Mouse (Mus musculus) gastrocnemius, postnatal 25 days (tissue): ENCODE results near the gene Lrriq4. TPM values are rescaled to one million over a fixed set of nuclear protein-coding genes. Genes with fewer than 3 reads are reported as not detected.
"Not testable (repeated sequence)": the region's sequence is repeated elsewhere in the genome, so short reads cannot be mapped to it uniquely, and the experiment has no call there.

ENCODE experiments used
- DNase-seq: peaks from one replicate; pipeline ENCODE4 v3.0.0; 2022
- total RNA-seq, 2 experiments: library from RNA; stranded (reverse); gene quantifications; 1 replicate in 1 of 2; 2 replicates in 1 of 2; pipeline ENCODE4 v1.2.3; 2021

Gene Lrriq4
- total RNA-seq, 2 experiments from 2014 or later = not detected

DNA sequence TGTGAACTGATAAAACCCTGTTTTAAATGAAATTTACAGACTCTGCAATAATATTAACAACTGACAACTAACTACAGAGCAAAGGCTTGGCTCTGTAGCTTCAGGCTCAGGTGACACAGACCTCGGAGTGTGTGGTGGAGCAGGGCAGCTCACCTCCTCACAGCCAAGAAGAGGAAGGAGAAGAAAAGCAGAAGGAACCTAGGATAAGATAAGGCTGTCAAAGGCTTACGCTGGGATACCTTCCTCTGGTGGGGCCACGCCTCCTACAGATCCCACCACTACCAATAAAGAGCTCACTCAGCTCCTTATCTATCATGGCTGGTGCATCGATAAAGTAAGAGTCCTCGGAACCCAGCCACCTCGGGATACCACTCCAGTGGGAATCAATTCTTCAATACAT is 38.9 kb downstream of the Lrriq4 start:
- DNase-seq = no peak

DNA sequence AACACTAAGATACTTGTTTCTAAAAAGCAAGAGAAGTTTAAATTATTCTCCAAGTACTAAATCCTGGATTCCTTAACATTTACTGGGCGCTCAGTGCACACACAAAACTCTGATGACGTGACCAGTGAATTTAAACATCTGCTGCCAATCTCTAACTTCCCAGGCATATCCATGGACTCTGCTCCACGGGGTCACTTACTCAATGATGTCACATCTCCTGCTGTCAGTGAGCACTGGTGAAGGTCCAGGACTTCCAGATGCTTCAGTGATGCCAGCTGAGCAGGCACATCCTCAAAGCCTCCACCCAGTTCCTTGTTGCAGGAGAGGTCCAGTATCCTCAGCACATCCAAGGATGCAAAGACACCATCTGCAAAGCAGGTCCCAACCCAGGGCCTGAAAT is 42.9 kb downstream of the Lrriq4 start:
- no peak for DNase-seq

DNA sequence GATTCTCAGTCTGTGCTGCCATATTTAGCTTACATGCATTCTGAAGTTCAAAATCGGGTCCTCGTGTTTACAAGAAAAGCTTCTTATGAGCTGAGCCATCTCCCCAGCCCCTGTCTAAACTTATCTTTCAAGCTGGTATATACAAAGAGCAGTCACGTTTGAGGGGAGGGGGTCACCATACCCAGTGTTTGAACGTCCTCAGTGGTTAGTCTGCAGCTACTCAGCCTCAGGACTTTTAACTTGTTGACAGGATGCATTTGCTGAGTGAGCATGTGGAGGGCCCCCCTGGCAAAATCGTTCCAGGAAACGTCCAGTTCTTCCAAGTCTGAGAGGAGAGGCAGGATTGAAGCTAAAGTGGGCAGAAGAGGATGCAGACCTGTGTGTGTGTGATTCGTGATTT is 46.7 kb downstream of the Lrriq4 start:
- DNase-seq = no peak

DNA sequence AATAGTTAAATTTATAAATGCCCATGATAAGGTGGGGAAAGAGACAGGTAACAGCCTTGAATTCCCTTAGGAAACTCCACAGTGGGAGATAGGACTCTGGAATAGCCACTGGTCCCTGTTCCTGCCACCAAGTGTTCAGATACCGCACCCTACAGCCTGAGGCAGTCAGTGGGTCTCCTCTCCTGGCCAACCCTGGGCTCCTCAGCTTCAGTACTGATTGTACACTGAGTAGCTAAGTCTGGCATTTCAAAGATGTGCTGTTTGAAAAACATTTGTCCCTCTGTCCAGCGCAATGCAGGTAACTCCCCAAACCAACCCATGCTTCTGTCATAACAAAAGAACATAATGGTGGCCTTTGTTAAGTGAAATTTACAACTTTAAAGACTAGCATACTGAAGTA is 51.4 kb downstream of the Lrriq4 start:
- DNase-seq = no peak

DNA sequence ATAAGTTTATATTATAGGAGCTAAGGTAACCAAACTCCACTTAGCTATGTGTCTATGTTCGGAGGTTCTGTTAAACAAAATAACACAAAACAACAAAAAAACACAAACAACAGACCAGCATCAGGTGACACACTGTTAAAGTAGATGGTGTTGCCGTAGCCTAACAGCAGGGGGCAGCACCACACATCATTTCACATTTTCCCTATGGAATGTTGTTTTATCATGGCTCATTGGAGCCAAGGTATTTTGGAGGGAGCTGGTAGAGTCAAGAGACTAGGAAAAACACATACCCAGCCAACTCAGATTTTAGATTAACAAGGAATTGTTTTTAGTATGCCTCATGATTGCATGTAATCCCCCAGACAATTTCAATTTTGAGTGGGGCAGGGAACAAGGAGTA is 52.0 kb downstream of the Lrriq4 start:
- no peak for DNase-seq

DNA sequence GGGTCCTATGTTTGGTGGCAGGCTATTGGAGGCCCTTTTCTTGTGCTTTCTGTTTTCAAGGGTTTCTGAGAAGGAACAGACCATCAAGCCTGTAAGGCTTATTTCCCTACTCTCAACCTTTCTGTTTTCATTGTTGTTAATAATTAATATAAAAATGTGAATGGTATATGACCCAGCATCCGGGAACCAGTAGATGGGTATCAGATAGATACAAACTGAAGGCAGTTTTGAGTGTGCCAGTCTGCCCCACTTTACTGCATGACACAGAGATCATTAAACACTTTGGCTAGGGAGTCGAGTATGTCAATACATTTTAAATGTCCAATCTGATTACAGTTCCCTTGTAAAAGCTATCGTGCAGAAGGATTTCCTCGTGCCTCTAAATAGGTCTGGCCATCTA is 53.6 kb downstream of the Lrriq4 start:
- no peak for DNase-seq

DNA sequence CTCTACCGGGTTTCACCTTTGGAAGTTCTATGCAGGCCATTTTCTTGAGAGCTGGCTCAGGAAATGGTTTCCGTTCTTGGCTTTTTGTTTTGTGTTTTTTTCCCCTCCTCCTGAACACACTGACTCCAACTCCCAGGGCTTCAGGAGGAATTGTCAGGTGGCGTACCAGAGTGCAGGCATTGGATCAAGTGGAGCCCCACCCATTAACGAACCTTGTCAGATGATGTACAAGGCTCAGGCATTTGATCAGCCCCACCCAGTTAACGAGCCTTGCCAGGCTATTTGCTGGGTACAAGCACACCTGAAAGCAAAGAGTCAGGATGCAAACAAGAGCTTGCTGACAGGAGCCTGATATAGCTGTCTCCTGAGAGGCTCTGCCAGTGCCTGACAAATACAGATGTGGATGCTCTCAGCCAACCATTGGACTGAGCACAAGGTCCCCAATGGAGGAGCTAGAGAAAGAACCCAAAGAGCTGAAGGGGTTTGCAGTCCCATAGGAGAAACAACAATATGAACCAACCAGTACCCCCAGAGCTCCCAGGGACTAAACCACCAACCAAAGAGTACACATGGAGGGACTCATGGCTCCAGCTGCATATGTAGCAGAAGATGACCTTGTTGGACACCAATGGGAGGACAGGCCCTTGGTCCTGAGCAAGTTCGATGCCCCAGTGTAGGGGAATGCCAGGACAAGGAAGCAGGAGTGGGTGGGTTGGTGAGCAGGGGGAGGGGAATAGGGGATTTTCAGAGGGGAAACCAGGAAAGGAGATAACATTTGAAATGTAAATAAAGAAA is 55.6 kb downstream of the Lrriq4 start, which contains the start of gene Lrrc31:
TSS of gene Lrrc31 (minus strand) at position 133 of the 795 bp plus-strand sequence.
- not testable (repeated sequence) for DNase-seq

DNA sequence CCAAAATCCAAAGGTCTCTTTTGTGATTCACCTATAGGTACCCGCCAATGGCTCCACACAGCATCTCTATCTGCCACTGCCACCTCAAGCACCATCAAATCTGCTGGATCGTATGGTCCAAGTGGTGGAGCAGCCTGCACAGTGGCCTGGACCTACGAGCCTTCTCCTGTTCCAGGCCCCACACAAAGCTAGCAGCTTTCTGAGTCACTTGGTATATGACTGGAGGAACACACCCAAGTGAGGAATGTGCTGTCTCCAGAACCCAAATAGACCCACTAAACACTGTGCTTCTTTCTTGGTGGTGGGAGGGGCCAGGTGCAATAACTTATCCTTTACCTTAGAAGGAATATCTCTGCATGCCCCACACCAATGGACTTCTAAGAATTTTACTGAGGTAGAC is 61.7 kb downstream of the Lrriq4 start:
- no peak for DNase-seq

DNA sequence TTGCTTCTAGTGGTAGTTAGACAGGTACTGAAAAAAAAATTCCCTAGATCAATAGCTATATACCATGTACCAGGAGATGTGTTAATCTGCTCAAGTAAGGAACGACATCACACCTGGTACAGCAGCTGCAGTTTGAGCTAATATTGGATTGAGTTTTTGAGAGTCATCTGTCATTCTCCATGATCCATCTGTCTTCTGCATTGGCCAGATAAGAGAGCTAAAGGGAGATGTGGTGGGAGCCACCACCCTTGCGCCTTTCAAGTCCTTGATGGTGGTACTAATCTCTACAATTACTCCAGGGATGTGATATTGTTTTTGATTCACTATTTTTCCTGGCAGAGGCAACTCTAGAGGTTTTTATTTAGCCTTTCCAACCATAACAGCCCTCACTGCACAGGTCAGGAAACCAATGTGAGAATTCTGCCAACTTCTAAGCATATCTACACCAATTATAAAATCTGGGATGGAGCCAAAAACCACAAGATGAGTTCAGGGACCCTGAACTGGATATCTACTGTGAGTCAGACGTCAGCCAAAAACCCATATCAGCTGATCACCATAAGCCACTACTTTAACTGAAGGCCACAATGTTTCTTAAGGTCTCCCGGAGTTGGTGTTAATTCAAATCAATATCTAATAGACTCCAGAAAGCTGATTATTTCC is 62.4 kb downstream of the Lrriq4 start:
- DNase-seq = no peak

DNA sequence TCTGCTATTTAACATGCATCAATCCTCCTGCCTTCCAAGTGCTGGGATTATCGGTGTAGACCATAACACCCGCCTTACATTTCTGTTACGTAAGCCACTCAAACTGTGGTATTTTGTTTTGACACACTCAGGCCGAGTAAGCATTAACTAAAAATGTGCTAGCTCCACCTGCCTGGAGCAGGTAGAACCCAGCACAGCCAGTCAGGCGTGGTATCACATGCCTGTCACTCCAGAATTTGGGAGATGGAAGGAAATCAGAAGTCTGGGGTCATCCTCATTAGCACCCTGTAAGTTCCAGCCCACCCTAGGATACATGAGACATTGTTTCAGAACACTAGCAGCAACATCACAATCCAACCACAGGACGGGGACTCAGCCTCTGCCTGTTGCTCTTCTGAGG is 65.9 kb downstream of the Lrriq4 start:
- no peak for DNase-seq

DNA sequence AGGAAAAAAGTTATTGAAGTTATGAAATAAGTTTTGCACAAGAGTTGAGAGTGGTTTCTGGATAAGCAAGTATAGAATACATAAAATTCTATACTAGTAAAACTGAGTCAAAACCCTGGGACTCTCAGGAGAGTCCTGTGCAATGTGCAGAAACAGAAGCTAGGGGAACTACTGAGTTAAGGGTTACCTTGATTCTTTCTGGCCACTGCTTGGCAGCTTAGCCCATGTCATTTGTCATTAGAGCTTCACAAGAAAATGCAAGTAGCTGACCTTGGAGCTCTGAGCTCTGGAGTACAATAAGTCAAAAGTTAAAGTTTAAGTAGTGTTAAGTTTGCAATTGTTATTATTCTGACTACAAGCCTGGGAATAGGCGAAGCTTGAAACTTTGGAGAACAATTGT is 69.0 kb downstream of the Lrriq4 start:
- no peak for DNase-seq

DNA sequence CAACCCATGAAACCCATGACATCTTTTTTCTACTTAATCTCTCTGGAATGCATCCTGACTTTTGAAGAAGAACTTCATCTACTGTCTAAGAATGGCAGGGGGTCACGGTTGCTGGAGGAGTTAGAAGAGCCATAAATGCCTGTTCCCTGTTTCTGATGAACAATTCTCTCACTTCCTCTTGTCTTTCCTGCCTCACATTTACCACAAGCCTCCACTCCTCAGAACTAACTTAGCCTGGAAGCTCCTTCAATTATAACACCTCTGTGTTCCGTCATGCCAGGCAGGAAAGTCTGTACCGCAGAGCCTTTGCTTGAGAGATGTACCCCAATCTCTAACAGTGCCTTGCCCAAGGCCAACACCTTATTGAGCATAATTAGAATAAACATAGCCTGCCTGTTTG is 74.3 kb downstream of the Lrriq4 start:
- DNase-seq = no peak

Other genes with a start within 250 kb of the Lrriq4 start
- 1 to 10 TPM; 6.7 to 8.8 TPM for gene Mecom, start 96.5 kb upstream of the Lrriq4 start, total RNA-seq
- not detected for gene Actrt3, start 44.6 kb upstream of the Lrriq4 start, total RNA-seq
- gene Mynn, start 42.4 kb upstream of the Lrriq4 start, total RNA-seq = 1 to 10 TPM; 9.0 to 9.3 TPM
- not detected for gene Lrrc34, start 3.4 kb downstream of the Lrriq4 start, total RNA-seq
- not detected for gene Lrrc31, start 55.3 kb downstream of the Lrriq4 start, total RNA-seq
- not detected for gene Samd7, start 101.8 kb downstream of the Lrriq4 start, total RNA-seq
- gene Sec62, start 148.4 kb downstream of the Lrriq4 start, total RNA-seq = 10 to 100 TPM; 26.7 to 29.6 TPM
- under 1 TPM; 0.41 to 0.78 TPM for gene Gpr160, start 211.4 kb downstream of the Lrriq4 start, total RNA-seq